Mouse (Mus musculus): Measurements from ENCODE around the gene Dclre1a. TPM values are rescaled to one million over a fixed set of nuclear protein-coding genes. Genes with fewer than 3 reads are reported as not detected.

Gene Dclre1a
- polyA plus RNA-seq (2016; fragmentation: Nextera tagmentation; extraction: Ambion mirVana), result 10.8 and 14.6 TPM in 2 replicates

GRCm38 (mm10) chr19:56547456-56548229 is at the start of gene Dclre1a:
Dclre1a (minus strand) TSS chr19:56548222.
- Histone ChIP-seq H3K27me3 (replicated peaks) (no peaks in the 10 kb centered on the region), H3K27ac (ENCODE audit: poor library complexity, severe bottlenecking) (peak within 1 kb of the TSS; percentile 98), H3K9ac (peak within 1 kb of the TSS; percentile 94), H3K4me2 (peak within 1 kb of the TSS; percentile 83), H3K4me3 (peak within 1 kb of the TSS; percentile 91), H3K36me3 (peaks cover 31% of the 10 kb centered on the region), H3K4me1 (replicated peaks) (peaks cover 14% of the 10 kb centered on the region), H3K9me3 (replicated peaks) (no peaks in the 10 kb centered on the region)
- peak; percentile 60 for ATAC-seq (ENCODE audit: insufficient number of reproducible peaks, low FRiP score)
- WGBS, result 8% methylated on average over 20 of the region's 20 CpGs

- H3K4me3 ChIP-seq, result no peak overlapping the region
- ATAC-seq (ENCODE audit: insufficient number of reproducible peaks, low FRiP score), result no peak
- H3K4me2 ChIP-seq, result no peak overlapping the region
- H3K4me1 ChIP-seq (replicated peaks), result peaks cover 16% of the 10 kb centered on the region
- H3K9ac ChIP-seq, result no peak overlapping the region
- WGBS, result 92% methylated on average over 9 of the region's 9 CpGs
- peaks cover 84% of the 10 kb centered on the region for H3K36me3 ChIP-seq
- no peaks in the 10 kb centered on the region for H3K27me3 ChIP-seq (replicated peaks)
- no peak overlapping the region for H3K27ac ChIP-seq (ENCODE audit: poor library complexity, severe bottlenecking)
- H3K9me3 ChIP-seq (replicated peaks), result no peaks in the 10 kb centered on the region
Measured at GRCm38 (mm10) chr19:56592472-56592871, 44.5 kb upstream of the Dclre1a start.

- H3K27ac ChIP-seq (ENCODE audit: poor library complexity, severe bottlenecking), result no peak overlapping the region
- no peak overlapping the region for H3K4me2 ChIP-seq
- H3K27me3 ChIP-seq (replicated peaks), result no peaks in the 10 kb centered on the region
- peaks cover 23% of the 10 kb centered on the region for H3K4me1 ChIP-seq (replicated peaks)
- H3K36me3 ChIP-seq, result peaks cover 69% of the 10 kb centered on the region
- no peaks in the 10 kb centered on the region for H3K9me3 ChIP-seq (replicated peaks)
- H3K9ac ChIP-seq, result no peak overlapping the region
- WGBS, result 83% methylated on average over 3 of the region's 3 CpGs
- ATAC-seq (ENCODE audit: insufficient number of reproducible peaks, low FRiP score), result no peak
- H3K4me3 ChIP-seq, result no peak overlapping the region
Measured at GRCm38 (mm10) chr19:56590250-56590649, 42.2 kb upstream of the Dclre1a start.

GRCm38 (mm10) chr19:56589455-56589854 is 41.4 kb upstream of the Dclre1a start:
- no peak overlapping the region for H3K27ac ChIP-seq (ENCODE audit: poor library complexity, severe bottlenecking)

GRCm38 (mm10) chr19:56589008-56589407 is 41.0 kb upstream of the Dclre1a start:
- Histone ChIP-seq H3K9ac (no peak overlapping the region), H3K4me1 (replicated peaks) (peaks cover 24% of the 10 kb centered on the region), H3K9me3 (replicated peaks) (no peaks in the 10 kb centered on the region), H3K4me2 (no peak overlapping the region), H3K36me3 (peaks cover 61% of the 10 kb centered on the region), H3K27ac (ENCODE audit: poor library complexity, severe bottlenecking) (peak overlapping the region; percentile 75), H3K4me3 (no peak overlapping the region), H3K27me3 (replicated peaks) (no peaks in the 10 kb centered on the region)
- WGBS, result 69% methylated on average over 6 of the region's 6 CpGs
- 0 out of 2 replicates have a peak, but pooled peaks have one; percentile 22 for ATAC-seq (ENCODE audit: insufficient number of reproducible peaks, low FRiP score)

More at GRCm38 (mm10) chr19:56589455-56589854, 41.4 kb upstream of the Dclre1a start:
- H3K27me3 ChIP-seq (replicated peaks), result no peaks in the 10 kb centered on the region
- no peak overlapping the region for H3K9ac ChIP-seq
- no peaks in the 10 kb centered on the region for H3K9me3 ChIP-seq (replicated peaks)
- H3K36me3 ChIP-seq, result peaks cover 65% of the 10 kb centered on the region
- no peak for ATAC-seq (ENCODE audit: insufficient number of reproducible peaks, low FRiP score)
- no peak overlapping the region for H3K4me3 ChIP-seq
- WGBS, result 96% methylated on average over 5 of the region's 5 CpGs
- peaks cover 24% of the 10 kb centered on the region for H3K4me1 ChIP-seq (replicated peaks)
- H3K4me2 ChIP-seq, result no peak overlapping the region

GRCm38 (mm10) chr19:56588205-56588626 is 40.2 kb upstream of the Dclre1a start:
- Histone ChIP-seq H3K36me3 (peaks cover 60% of the 10 kb centered on the region), H3K4me3 (no peak overlapping the region), H3K9ac (no peak overlapping the region), H3K27me3 (replicated peaks) (no peaks in the 10 kb centered on the region), H3K4me1 (replicated peaks) (peaks cover 29% of the 10 kb centered on the region), H3K4me2 (peak overlapping the region; percentile 13; the same call in 1 of the 2 replicates), H3K9me3 (replicated peaks) (no peaks in the 10 kb centered on the region), H3K27ac (ENCODE audit: poor library complexity, severe bottlenecking) (peak overlapping the region; percentile 75)
- WGBS, result 32% methylated on average over 6 of the region's 6 CpGs
- ATAC-seq (ENCODE audit: insufficient number of reproducible peaks, low FRiP score), result peak; percentile 51; the same call in 1 of the 2 replicates

GRCm38 (mm10) chr19:56586320-56586719 is 38.3 kb upstream of the Dclre1a start:
- no peak overlapping the region for H3K27ac ChIP-seq (ENCODE audit: poor library complexity, severe bottlenecking)
- H3K27me3 ChIP-seq (replicated peaks), result no peaks in the 10 kb centered on the region
- H3K9ac ChIP-seq, result no peak overlapping the region
- no peak overlapping the region for H3K4me3 ChIP-seq
- peaks cover 55% of the 10 kb centered on the region for H3K36me3 ChIP-seq
- peaks cover 29% of the 10 kb centered on the region for H3K4me1 ChIP-seq (replicated peaks)
- no peaks in the 10 kb centered on the region for H3K9me3 ChIP-seq (replicated peaks)
- H3K4me2 ChIP-seq, result no peak overlapping the region
- 83% methylated on average over 8 of the region's 8 CpGs for WGBS
- ATAC-seq (ENCODE audit: insufficient number of reproducible peaks, low FRiP score), result no peak

GRCm38 (mm10) chr19:56584288-56584687 is 36.3 kb upstream of the Dclre1a start:
- no peaks in the 10 kb centered on the region for H3K9me3 ChIP-seq (replicated peaks)
- H3K4me2 ChIP-seq, result no peak overlapping the region
- no peak overlapping the region for H3K4me3 ChIP-seq
- ATAC-seq (ENCODE audit: insufficient number of reproducible peaks, low FRiP score), result no peak
- H3K27ac ChIP-seq (ENCODE audit: poor library complexity, severe bottlenecking), result no peak overlapping the region
- H3K9ac ChIP-seq, result no peak overlapping the region
- no peaks in the 10 kb centered on the region for H3K27me3 ChIP-seq (replicated peaks)
- 82% methylated on average over 3 of the region's 3 CpGs for WGBS
- peaks cover 45% of the 10 kb centered on the region for H3K36me3 ChIP-seq
- peaks cover 27% of the 10 kb centered on the region for H3K4me1 ChIP-seq (replicated peaks)

GRCm38 (mm10) chr19:56583785-56584184 is 35.8 kb upstream of the Dclre1a start:
- no peak overlapping the region for H3K9ac ChIP-seq
- WGBS, result 67% methylated on average over 5 of the region's 5 CpGs
- no peak for ATAC-seq (ENCODE audit: insufficient number of reproducible peaks, low FRiP score)

GRCm38 (mm10) chr19:56581981-56582380 is 34.0 kb upstream of the Dclre1a start:
- H3K4me1 ChIP-seq (replicated peaks), result peaks cover 9% of the 10 kb centered on the region; the same call in 1 of the 2 replicates
- H3K27me3 ChIP-seq (replicated peaks), result no peaks in the 10 kb centered on the region
- no peak overlapping the region for H3K27ac ChIP-seq (ENCODE audit: poor library complexity, severe bottlenecking)
- no peaks in the 10 kb centered on the region for H3K9me3 ChIP-seq (replicated peaks)
- no peak for ATAC-seq (ENCODE audit: insufficient number of reproducible peaks, low FRiP score)
- H3K36me3 ChIP-seq, result peaks cover 44% of the 10 kb centered on the region
- no peak overlapping the region for H3K9ac ChIP-seq
- no peak overlapping the region for H3K4me3 ChIP-seq
- no peak overlapping the region for H3K4me2 ChIP-seq
- WGBS, result 88% methylated on average over 5 of the region's 5 CpGs

More at GRCm38 (mm10) chr19:56583785-56584184, 35.8 kb upstream of the Dclre1a start:
- H3K9me3 ChIP-seq (replicated peaks), result no peaks in the 10 kb centered on the region
- no peaks in the 10 kb centered on the region for H3K27me3 ChIP-seq (replicated peaks)
- no peak overlapping the region for H3K27ac ChIP-seq (ENCODE audit: poor library complexity, severe bottlenecking)
- H3K4me3 ChIP-seq, result no peak overlapping the region
- H3K4me1 ChIP-seq (replicated peaks), result peaks cover 22% of the 10 kb centered on the region
- H3K4me2 ChIP-seq, result no peak overlapping the region
- peaks cover 40% of the 10 kb centered on the region for H3K36me3 ChIP-seq

GRCm38 (mm10) chr19:56577801-56578200 is 29.8 kb upstream of the Dclre1a start:
- Histone ChIP-seq H3K27ac (ENCODE audit: poor library complexity, severe bottlenecking) (no peak overlapping the region), H3K27me3 (replicated peaks) (no peaks in the 10 kb centered on the region), H3K36me3 (peaks cover 37% of the 10 kb centered on the region), H3K4me1 (replicated peaks) (no peaks in the 10 kb centered on the region), H3K9ac (no peak overlapping the region), H3K9me3 (replicated peaks) (no peaks in the 10 kb centered on the region), H3K4me3 (no peak overlapping the region), H3K4me2 (no peak overlapping the region)
- 76% methylated on average over 1 of the region's 1 CpGs for WGBS
- no peak for ATAC-seq (ENCODE audit: insufficient number of reproducible peaks, low FRiP score)
